Mouse (Mus musculus) monocyte, adult 2 months (primary cell): ENCODE data around the gene Hoxa7.

ENCODE experiments used
- DNase-seq, 2 experiments: peaks; one replicate each; pipeline ENCODE4 v3.0.0; 2022; ENCODE audit warnings: low spot score in 2 of 2, low read depth in 1 of 2

The Hoxa7 gene

DNA sequence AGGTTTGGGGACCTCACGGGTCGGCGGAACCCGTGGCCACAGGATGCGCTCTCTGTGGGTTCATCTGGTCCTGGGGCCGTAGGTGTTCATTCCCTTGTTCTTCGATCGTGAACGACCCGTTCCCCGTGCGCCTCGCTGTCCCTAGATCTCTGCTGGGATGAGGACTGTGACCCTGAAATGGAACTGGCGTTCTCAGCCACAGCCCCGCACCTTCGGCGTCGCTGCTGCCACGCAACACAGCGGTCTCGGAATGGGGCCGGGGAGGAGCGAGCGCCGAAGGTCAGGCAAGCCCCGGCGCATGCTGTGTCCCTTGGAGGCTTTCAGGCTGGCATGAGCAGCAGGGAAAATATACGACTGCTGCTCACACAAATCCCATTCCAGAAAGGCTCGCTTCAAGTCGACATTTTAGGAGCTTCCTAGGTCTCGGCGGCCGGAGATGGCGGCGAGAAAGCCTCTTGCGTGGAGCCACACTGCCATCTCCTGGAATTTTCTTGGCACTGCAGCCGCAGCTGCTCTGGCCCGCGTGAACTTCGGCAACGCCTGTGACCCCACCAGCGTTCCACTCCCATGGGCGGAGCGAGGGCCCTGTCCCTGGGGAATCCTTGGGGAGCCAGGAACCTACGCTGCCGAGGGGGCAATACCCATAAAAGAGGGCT is at the start of gene Hoxa7:
Gene Hoxa7 (minus strand): TSS at position 518 of the 656 bp plus-strand sequence.
- DNase-seq, result peak; percentile 43 to 80

DNA sequence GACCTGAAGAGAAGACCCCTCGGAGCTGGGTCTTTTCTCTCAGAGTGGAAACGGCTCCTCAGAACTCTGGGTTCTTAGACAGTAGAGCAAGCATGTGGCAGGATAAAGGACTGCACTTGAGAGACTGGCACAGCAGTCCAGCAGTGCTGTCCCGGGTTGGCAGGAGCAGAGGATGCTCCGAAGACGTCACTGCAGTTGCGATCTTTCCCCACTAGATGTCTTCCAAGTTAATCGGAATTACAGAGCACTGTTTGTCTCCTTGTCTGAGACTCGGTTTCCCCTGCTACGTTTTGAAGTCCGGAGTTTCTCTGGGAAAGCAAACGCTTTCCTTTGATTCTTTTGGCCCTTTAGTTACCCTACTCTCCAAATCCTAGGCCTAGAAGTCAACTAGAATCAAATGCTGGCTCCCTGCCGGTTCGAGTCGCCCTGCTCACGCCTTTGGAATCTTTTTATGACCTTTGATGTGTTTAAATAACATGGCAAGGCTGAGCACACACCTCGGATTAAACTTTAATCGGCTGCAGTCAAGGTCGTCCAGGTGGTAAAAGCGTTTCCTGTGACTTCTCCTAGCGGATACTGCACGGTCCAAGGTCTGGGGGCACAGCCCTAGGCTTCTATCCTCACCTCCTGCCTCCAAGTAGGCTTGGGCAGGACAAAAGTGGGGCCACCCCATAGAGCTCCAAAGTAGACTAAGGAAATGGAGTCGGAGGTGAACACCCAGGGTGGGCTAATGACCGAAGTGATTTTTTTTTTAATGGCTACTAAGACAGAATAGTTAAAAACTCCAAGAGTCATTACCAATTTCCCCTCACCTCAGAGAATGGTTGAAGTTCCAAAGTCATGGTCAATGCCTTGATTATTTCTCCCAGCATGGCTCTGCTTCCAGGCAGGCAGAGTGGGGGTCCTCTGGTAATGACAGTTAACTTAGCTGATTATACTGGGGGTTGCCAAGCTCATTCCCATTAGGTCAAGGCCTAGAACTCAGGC is 49.1 kb upstream of the Hoxa7 start:
- no peak for DNase-seq

DNA sequence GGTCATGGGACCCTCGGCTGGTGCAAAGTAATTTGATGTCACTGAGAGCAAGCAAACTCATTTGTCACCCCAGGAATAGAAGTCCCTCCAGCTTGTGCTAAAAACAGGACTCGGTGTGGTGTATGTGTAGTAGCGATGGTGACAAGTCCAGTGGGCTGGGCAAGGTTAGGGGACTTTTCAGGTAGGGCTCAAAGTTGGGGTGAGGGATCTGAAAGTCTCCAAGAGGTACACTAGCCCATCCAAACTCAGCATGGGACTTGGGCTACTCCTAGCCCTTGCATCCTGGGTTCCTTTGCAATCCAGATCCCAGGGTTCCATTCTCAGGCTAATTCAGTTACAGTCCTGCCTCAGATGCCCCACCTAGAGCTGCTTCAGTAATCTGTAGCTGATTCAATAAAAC is 47.1 kb upstream of the Hoxa7 start:
- DNase-seq, result no peak

DNA sequence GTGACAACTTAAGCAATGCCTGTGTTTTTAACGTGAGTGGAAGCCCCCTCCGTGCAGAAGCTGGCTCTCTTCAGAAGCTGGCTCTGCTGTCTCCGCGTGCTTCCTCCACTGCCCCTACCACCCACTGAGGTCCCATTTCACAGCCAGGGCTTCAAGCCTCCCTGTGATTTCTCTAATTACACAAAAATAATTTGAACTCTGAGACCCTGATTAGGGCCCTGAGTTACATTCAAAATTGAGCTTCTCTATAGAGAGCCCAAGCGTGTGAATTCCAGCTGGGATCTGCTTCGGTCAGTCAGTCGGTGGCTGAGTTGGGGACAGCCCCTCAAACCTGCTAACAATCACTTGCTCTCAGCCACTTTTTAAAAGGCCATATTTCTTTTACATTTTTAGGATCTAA is 46.7 kb upstream of the Hoxa7 start:
- DNase-seq, result no peak

DNA sequence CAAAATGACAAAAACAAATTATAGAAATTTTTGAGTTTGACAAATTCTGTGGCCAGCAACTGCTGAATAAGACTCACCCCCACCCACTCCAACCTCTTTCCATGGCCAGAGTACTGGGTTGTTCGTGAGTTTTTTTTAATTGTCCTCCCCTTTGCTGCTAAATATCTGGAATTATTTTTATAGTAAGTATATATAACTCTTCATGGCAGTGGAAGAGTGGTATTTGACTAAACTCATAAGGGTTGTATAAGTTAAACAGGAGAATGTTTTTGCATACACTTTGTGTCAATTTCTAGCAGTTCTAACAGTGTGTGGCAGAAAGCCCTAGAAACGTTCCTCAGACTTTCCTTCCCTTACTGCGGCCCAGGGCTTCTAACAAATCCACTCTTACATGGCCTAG is 46.0 kb upstream of the Hoxa7 start:
- DNase-seq, result no peak

DNA sequence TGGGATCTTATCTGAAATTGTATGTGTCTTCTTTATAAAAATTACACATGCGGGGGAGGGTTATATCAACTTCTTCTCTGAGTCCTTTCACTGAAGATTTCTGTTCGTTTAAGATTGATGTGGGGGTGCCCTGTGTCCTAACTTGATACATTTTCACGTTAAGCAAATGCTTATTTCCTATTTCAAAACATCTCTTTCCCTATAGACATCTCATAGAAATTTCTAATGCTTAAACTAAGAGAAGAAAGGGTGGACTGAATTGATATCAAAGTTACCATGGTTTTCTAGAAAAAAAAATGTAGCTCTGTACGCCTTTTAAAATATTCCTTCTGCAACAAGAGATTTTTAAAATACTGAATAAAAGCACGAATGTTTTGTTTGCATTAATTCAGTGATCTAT is 45.6 kb upstream of the Hoxa7 start:
- no peak for DNase-seq

DNA sequence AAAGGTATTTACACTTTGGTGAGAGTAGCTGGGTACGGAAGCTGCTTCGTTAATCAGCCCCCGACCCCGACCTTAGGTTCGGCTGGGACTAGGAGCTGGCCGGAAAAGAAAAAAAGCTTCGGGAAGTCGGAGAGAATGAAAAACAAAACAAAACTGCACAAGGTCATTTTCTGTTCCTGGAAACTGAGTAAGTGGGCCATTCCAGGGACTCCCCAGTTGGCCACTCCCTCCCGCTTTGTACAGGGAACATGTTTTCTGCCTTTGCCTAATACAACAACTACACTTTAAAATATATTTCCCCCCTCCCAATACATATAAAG is 45.0 kb upstream of the Hoxa7 start:
- no peak for DNase-seq

DNA sequence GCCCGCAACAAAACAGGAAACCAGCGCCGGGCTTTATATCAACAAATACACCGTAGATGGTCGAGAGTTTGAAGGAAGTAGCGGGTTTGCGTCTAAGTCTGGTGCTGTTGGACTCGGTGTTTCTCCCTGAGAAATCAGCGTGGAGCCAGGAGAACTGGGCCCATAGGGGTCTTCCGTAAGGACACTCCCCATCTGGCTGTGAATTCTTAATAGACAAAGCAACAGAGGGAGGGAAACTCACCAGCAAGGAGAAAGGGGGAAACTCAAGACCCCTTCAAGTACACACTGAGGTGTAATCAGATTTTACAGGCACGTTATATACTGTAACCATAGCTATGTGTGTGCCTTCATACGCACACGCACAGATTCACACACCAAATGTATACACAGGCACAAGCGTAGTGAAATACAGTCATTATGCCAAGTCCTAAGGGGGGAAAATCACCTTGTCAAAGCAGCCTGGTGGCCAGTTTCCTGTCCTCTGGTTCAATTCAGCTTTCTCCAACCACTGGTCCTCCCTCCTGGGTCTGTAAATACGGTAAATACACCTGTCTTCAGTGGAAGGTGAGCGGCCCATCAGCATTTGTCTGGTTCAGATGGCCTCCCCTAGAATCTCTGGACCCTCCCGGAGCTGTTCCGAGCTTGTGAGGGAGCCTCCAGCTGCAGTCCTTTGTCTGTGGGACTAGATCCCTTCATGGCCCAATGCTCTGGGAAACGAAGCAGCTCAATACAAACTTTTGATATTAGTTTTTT is 44.4 kb upstream of the Hoxa7 start:
- no peak for DNase-seq

DNA sequence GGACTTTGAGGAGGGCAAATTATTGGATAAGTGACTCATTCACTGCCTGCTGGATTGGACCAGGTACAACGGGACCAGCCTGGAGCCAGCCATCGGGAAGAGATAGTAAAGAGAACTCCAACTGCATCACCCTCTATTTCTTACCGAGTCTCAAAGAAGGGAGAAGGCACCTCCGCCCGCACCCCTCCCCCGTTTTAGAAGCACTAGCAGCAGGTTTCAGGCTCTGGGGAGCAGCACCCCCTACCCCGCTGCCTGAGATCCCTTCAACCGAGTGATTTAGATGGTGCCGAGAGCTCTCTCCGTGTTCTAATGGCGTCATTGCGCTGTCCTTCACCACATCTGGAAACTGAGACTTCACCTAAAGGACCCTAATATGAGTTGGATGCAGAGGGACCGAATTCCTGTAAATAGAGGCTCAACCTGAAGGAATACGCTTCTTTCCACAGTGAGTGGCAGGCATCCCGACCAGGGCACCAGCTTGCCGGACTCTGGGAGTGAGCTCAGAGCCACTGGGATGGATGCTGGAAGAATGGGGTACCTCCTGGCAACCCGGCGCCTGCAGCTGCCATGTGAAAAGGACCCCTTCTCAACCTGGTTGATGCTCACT is 43.8 kb upstream of the Hoxa7 start:
- no peak for DNase-seq

DNA sequence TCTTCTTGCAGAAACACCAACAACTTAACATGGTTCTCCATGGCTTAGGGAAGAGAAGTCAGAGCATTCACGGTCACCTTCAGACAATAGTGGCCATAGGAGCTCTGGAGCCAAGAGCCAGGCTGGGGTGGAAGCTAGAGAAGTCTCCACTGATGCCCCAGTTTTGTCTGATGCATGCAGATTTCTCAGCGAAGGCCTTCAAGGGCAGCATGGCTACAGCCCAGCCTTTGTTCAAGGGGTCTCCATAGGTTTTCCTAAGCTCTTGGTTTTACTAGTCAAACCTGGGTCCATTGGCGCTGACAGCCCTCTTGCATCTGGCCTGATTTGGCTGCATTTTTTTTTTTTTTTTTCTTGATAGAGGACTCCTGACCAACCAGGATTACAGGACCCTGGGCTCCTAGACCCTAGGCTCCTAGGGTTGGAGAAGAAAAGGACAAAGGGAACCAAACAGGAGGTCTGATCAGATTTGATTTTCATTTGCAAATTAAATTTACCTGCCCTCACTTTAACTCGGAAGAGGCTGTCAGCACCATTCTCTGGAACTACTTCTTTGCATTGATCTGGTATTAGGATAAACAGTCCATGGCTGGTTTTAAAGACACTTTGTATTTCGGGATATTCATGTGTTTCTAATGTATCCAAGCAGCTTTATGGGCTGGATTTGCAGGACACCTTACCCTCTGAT is 42.6 kb upstream of the Hoxa7 start:
- DNase-seq, result no peak

DNA sequence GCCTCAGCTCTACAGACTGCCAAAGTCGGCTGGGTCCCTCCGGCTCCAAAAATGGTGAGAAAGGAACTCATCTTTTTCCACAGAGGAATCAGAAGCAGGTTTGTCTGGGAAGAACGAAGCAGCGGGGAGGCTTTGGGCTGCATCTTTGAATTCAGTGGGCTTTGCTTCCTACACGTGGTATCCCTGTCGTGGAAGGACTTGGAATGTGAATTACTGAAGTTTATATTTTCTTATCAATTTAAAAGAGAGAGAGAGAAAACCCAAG is 41.6 kb upstream of the Hoxa7 start:
- no peak for DNase-seq

DNA sequence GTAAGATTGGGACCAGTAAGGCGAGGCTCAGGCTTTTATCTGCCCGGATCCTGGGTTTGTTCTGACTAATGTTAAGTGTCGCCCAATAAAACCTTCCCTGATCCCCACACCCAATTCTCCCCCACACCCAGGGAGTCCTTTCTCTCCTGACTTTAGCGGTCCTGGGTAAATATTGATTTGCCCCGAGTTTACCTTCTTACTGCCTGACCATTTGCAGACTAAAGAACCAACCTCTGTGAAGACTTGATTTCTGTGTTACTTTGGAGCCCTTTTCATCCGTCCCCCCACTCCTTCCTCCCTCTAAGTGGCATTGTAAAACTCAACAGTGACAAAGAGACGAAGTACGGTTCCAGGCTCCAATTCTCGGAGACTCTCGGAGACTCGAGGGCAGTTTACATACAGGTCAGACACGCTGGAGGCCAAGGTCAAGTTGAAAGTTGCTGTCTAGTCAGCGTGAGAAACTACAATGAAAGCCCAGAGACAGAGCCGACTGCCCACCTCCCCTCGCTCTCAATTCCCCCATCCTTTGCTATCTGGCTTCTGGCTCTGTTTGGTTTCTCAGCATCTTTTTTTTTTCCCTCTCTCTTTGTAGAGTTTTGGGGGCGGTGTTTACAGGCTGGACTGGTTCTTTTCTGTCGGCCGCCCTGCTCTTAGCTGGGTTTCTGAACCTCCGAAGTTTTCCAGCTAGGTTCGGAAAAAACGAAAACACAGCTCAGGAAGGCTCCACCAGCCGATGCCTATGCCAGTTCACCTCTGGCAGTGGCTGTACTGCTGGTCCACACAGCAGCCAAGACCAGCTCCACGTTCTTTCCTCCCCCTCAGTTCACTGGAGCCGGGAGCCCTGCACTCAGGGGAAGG is 41.0 kb upstream of the Hoxa7 start:
- no peak for DNase-seq

DNA sequence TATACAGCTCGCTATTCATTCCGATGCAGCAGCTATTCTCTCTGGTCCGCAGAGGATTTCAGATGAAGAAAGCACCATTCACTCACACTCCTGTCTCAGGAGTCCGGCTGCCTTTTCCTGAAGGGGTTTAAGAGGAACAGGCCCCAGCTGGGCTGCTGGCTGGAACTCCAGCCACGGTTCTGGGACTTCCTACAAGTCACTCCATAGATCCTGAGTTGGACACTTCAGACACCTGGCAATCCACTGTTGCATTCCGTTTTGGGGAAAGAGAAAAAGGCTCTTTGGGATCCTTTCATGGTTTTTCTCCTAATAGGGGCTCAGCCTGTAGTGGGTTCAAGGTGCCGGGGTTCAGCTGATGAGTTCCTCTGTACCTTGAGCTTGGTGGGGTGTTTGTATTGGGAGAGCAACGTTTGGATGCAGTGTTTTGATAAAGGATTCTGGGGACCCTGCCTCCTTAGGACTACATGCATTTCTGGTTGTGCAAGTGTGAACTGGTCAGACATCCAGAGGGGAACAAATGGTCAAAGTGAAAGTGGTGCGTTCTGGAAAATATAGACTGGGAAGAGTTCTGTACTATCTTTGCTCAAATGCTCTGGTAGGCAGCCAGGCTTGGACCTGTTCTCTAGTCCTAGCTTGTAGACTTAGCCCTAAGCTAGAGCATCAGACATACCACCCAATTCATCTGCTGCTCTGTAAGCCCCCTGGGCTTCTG is 40.3 kb upstream of the Hoxa7 start:
- no peak for DNase-seq

DNA sequence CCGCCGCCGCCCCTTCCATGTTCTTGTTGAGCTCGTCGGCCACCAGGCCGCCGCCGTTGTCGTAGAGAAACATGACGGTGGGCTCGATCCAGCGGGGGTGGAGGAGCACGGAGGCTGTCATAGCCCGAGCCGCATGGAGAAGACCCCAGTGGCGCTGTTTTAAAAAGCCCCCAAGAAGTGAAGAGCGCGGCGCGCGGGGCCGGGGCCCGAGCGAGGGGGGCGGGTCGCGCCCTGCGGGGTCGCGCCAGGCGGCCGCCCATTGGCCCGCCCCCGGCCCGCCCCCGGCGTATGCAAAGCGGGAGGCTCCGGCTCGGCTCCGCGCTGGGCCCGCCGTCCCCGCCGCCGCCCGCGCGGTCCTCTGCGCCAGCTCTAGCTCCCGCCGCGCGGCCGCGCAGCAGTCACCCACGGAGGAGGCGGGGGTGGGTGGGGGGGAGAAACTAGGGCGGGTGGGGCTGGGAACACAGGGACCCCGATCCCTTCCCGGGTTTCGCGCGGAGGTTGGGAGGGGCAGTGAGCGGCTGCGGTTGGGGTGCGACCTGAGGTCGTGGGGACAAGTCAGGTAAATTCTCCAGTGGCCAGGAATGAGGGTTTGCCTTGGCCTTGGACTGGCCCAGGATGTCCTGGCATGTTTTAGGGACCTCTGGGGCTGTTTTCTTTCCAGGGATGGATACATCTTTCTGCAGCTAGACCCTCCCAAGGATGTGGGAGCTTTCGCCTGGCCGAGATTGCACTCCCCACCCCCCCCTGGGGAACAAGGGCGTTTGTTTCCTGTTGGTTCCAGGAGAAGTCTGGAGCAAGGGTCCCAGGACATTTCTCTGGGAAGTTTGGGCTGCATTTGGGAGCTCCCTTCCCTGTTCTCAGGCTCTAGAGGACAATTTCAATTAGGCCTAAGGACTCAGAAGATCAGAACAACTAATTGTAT is 39.3 kb upstream of the Hoxa7 start, which contains the start of gene Hoxa13:
Gene Hoxa13 (minus strand): TSS at position 227 of the 922 bp plus-strand sequence.
- no peak for DNase-seq

DNA sequence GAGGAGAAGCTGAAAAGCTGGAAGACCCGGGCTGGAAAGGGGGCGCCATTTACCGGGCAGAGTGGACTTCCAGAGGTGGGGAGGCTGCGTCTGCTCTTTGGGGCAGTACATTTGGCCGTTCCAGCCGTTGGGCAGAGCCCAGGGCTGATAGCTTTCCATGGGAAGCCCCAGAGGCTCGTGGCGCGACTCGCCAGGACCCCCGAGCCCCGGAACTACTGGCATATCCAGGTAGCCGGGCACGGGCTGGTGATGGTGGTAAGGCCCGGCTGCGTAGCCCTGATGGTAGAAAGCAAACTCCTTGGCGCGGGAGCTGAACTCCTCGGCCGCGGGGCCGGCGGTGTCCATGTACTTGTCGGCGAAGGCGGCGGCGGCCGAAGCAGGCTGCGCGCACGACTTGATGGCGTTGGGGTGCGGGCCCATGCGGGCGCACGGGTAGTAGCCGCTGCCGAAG is 38.2 kb upstream of the Hoxa7 start:
- DNase-seq, result no peak

DNA sequence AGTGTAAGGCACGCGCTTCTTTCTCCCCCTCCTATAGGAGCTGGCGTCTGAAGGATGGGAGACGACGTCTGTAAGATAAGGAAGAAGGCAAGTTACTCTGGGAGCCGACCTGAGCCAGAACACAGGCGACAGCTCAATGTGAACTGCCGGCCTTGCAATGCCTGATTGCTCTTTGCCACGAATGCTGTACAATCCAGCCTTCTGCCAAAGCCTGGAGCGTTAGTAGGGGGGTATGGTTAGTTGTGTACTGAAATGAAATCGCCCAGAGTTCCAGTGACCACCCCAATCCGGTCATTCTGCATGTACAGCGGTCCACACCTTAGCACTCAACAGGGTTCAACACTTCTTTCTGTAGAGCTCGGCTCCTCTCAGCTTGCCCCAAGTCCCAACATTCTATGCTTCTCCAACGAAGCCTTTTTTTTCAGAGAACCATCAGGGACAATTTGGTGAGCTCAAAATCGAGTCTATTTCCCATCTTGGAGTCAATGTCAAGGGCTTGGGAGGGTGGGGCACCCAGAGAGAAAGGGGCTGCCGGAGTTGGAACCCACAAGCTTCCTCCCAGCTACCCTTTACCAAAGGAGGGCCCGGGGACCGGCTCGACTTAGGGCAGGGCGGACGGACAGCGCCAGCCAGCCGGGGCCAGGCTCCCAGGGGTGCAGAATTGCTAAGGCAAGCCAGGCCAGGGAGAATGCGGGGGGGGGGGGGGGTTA is 37.6 kb upstream of the Hoxa7 start:
- no peak for DNase-seq

DNA sequence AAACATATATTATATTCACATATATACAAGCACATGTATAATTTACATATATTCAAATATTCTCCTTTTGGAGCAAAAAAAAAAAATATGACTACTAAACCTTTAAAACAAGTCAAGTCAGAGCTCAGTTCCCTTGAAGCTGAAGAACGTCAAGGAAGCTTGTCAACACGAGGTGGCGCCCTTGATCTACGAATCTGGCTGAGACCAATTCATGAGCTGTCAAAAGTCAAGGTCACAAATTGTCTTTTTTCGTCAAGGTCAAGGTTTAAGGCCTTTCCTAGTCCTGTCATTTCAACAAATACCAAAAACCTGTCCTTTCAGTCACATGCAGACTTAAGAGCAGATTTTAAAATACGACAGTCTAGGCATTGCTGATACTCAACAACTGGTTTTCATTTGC is 35.3 kb upstream of the Hoxa7 start:
- peak in 1 of 2 experiments; percentile 65 for DNase-seq
